Mouse (Mus musculus): ENCODE results near the gene Uck2. TPM values are rescaled to one million over a fixed set of nuclear protein-coding genes. Genes with fewer than 3 reads are reported as not detected.
A peak's percentile ranks its signal among the peaks of the same experiment; 100 is the strongest.

The Uck2 gene
- polyA plus RNA-seq (2012; ENCODE audit: insufficient read depth, insufficient read length, low replicate concordance, missing spikeins) = 323 TPM in 1 of 2 replicates, not detected in the other

- TF ChIP-seq CTCF (IDR thresholded peaks at IDR 0.05; ENCODE audit: insufficient read depth, low read depth, low read length) = no peak
- no peak for TF ChIP-seq POLR2A (IDR thresholded peaks at IDR 0.05; ENCODE audit: insufficient read depth, low read depth, low read length)
- Histone ChIP-seq H3K27ac (ENCODE audit: insufficient read depth, low read depth, low read length) (peak within 1 kb of the TSS; percentile 28), H3K4me1 (ENCODE audit: control insufficient read depth, insufficient read depth, low read length) (peaks cover 23% of the 10 kb centered on the region), H3K4me3 (ENCODE audit: insufficient read depth, low read depth, low read length) (peak within 1 kb of the TSS; percentile 66)
- 0% methylated on average over 2 of the region's 2 CpGs for WGBS
Observed at GRCm38 (mm10) chr1:167285320-167285355, at the start of gene Uck2. Uck2 (minus strand) TSS chr1:167285320.

- TF ChIP-seq POLR2A (IDR thresholded peaks at IDR 0.05; ENCODE audit: insufficient read depth, low read depth, low read length) = no peak
- TF ChIP-seq CTCF (IDR thresholded peaks at IDR 0.05; ENCODE audit: insufficient read depth, low read depth, low read length) = no peak
- Histone ChIP-seq H3K4me3 (ENCODE audit: insufficient read depth, low read depth, low read length) (no peak overlapping the region), H3K27ac (ENCODE audit: insufficient read depth, low read depth, low read length) (no peak overlapping the region), H3K4me1 (ENCODE audit: control insufficient read depth, insufficient read depth, low read length) (no peaks in the 10 kb centered on the region)
- WGBS = 91% methylated on average over 8 of the region's 8 CpGs
Observed at GRCm38 (mm10) chr1:167331106-167331505, 46.0 kb upstream of the Uck2 start.

- WGBS = 60% methylated on average over 6 of the region's 6 CpGs
- no peak overlapping the region for H3K27ac ChIP-seq (ENCODE audit: insufficient read depth, low read depth, low read length)
- TF ChIP-seq CTCF (IDR thresholded peaks at IDR 0.05; ENCODE audit: insufficient read depth, low read depth, low read length) (no peak), POLR2A (IDR thresholded peaks at IDR 0.05; ENCODE audit: insufficient read depth, low read depth, low read length) (no peak)
Observed at GRCm38 (mm10) chr1:167328776-167329175, 43.7 kb upstream of the Uck2 start.

DNA sequence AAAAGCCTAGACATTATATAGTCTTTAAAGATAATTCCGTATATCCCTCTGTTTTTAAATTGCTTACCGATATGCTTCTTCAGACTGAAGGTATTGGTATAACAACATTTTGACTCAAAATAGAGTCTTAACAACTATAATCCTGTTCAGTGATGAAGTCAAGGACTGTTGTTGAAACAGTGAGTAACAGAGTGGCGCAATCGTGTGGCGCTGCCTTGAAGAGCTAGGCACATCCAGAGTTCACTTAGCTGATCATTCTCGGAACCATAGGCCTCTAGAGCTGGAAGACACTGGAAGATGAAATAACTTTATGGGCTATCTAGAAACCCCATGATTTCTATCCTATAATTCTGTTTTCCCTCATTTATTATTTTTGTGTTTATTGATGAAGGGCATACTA lies 36.6 kb upstream of the Uck2 start:
- TF ChIP-seq POLR2A (IDR thresholded peaks at IDR 0.05; ENCODE audit: insufficient read depth, low read depth, low read length) (no peak), CTCF (IDR thresholded peaks at IDR 0.05; ENCODE audit: insufficient read depth, low read depth, low read length) (no peak)
- 96% methylated on average over 6 of the region's 6 CpGs for WGBS
- H3K4me1 ChIP-seq (ENCODE audit: control insufficient read depth, insufficient read depth, low read length) = no peaks in the 10 kb centered on the region
- H3K4me3 ChIP-seq (ENCODE audit: insufficient read depth, low read depth, low read length) = no peak overlapping the region
- no peak overlapping the region for H3K27ac ChIP-seq (ENCODE audit: insufficient read depth, low read depth, low read length)

More at GRCm38 (mm10) chr1:167328776-167329175, 43.7 kb upstream of the Uck2 start:
- no peaks in the 10 kb centered on the region for H3K4me1 ChIP-seq (ENCODE audit: control insufficient read depth, insufficient read depth, low read length)
- H3K4me3 ChIP-seq (ENCODE audit: insufficient read depth, low read depth, low read length) = no peak overlapping the region

GRCm38 (mm10) chr1:167313220-167313619 lies 28.1 kb upstream of the Uck2 start:
- Histone ChIP-seq H3K4me1 (ENCODE audit: control insufficient read depth, insufficient read depth, low read length) (no peaks in the 10 kb centered on the region), H3K27ac (ENCODE audit: insufficient read depth, low read depth, low read length) (no peak overlapping the region), H3K4me3 (ENCODE audit: insufficient read depth, low read depth, low read length) (no peak overlapping the region)
- no peak for TF ChIP-seq CTCF (IDR thresholded peaks at IDR 0.05; ENCODE audit: insufficient read depth, low read depth, low read length)
- TF ChIP-seq POLR2A (IDR thresholded peaks at IDR 0.05; ENCODE audit: insufficient read depth, low read depth, low read length) = no peak
- WGBS = 94% methylated on average over 4 of the region's 4 CpGs

GRCm38 (mm10) chr1:167312367-167312766 lies 27.2 kb upstream of the Uck2 start:
- no peak overlapping the region for H3K4me3 ChIP-seq (ENCODE audit: insufficient read depth, low read depth, low read length)
- no peak for TF ChIP-seq CTCF (IDR thresholded peaks at IDR 0.05; ENCODE audit: insufficient read depth, low read depth, low read length)
- TF ChIP-seq POLR2A (IDR thresholded peaks at IDR 0.05; ENCODE audit: insufficient read depth, low read depth, low read length) = no peak
- H3K4me1 ChIP-seq (ENCODE audit: control insufficient read depth, insufficient read depth, low read length) = peaks cover 4% of the 10 kb centered on the region; the same call in 1 of the 2 replicates
- no peak overlapping the region for H3K27ac ChIP-seq (ENCODE audit: insufficient read depth, low read depth, low read length)

GRCm38 (mm10) chr1:167308261-167309054 lies 23.3 kb upstream of the Uck2 start, which contains the start of gene Tmco1:
Tmco1 (plus strand) TSS chr1:167308378.
- Histone ChIP-seq H3K4me3 (ENCODE audit: insufficient read depth, low read depth, low read length) (peak within 1 kb of the TSS; percentile 86), H3K27ac (ENCODE audit: insufficient read depth, low read depth, low read length) (peak within 1 kb of the TSS; percentile 96), H3K4me1 (ENCODE audit: control insufficient read depth, insufficient read depth, low read length) (peaks cover 4% of the 10 kb centered on the region; the same call in 1 of the 2 replicates)
- WGBS = under 1% methylated on average over 82 of the region's 82 CpGs
- TF ChIP-seq POLR2A (IDR thresholded peaks at IDR 0.05; ENCODE audit: insufficient read depth, low read depth, low read length) (peak; percentile 93), CTCF (IDR thresholded peaks at IDR 0.05; ENCODE audit: insufficient read depth, low read depth, low read length) (no peak; the same call in 1 of the 2 replicates)

GRCm38 (mm10) chr1:167307674-167308073 lies 22.6 kb upstream of the Uck2 start:
- 67% methylated on average over 11 of the region's 11 CpGs for WGBS
- Histone ChIP-seq H3K4me3 (ENCODE audit: insufficient read depth, low read depth, low read length) (peak overlapping the region; percentile 86), H3K4me1 (ENCODE audit: control insufficient read depth, insufficient read depth, low read length) (peaks cover 4% of the 10 kb centered on the region; the same call in 1 of the 2 replicates), H3K27ac (ENCODE audit: insufficient read depth, low read depth, low read length) (no peak overlapping the region)
- no peak for TF ChIP-seq POLR2A (IDR thresholded peaks at IDR 0.05; ENCODE audit: insufficient read depth, low read depth, low read length)
- TF ChIP-seq CTCF (IDR thresholded peaks at IDR 0.05; ENCODE audit: insufficient read depth, low read depth, low read length) = no peak

DNA sequence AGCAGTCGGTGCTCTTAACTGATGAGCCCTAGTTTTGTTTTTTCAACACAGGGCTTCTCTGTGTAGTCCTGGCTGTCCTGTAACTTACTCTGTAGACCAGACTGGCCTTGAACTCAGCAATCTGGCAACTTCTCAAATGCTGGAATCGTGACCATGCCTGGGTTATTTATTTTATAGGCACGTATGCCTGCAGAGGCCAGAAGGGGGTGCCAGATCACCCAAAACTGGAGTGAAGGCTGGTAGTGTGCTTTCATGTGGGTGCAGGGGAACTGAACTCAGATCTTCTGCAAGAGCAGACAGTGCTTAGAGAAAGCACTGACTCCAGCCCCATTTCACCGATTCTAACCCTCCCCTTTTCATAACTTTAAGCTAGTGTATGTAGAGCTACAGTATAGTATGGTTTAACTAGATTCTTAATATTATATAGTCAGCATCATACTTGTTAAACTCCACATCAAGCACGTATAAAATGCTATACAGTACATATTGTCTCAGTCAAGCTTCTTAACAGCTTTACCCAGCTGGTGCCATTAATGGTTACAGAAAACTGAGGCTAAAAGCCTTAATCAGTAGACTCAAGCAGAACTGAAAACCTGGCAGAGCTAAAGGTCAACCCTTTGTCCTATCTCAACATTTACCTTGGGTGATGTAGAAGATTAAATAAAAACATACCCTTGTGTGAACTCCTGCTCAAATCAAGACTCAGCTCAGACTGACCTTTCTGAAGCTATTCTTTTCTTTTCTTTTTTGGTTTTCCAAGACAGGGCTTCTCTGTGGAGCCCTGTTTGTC lies 21.5 kb upstream of the Uck2 start:
- no peak overlapping the region for H3K4me3 ChIP-seq (ENCODE audit: insufficient read depth, low read depth, low read length)
- H3K27ac ChIP-seq (ENCODE audit: insufficient read depth, low read depth, low read length) = no peak overlapping the region
- TF ChIP-seq POLR2A (IDR thresholded peaks at IDR 0.05; ENCODE audit: insufficient read depth, low read depth, low read length) (no peak), CTCF (IDR thresholded peaks at IDR 0.05; ENCODE audit: insufficient read depth, low read depth, low read length) (no peak)
- H3K4me1 ChIP-seq (ENCODE audit: control insufficient read depth, insufficient read depth, low read length) = peaks cover 4% of the 10 kb centered on the region; the same call in 1 of the 2 replicates
- WGBS = 57% methylated on average over 5 of the region's 5 CpGs
